Mouse (Mus musculus) kidney, adult 2 months (tissue): ENCODE data around the gene Akr1b3.

ENCODE experiments used
- CTCF ChIP-seq: fragments of 200-500 bp; conservative IDR thresholded peaks from 2 replicates; pipeline ENCODE4 v1.5.1; 2011; ENCODE audit warnings: low read depth, mild to moderate bottlenecking, control low read depth, low read length, moderate library complexity, mixed read lengths; ENCODE audit not compliant: insufficient read depth, insufficient read length
- POLR2A ChIP-seq: fragments of 200-500 bp; IDR thresholded peaks from one replicate; pipeline ENCODE4 v1.6.1; 2011; ENCODE audit warnings: low read depth, low read length, control low read depth

GRCm38 (mm10) chr6:34273073-34273472 lies 44.2 kb downstream of the Akr1b3 start:
- no peak for TF ChIP-seq CTCF
- no peak for TF ChIP-seq POLR2A
